In genomic region chr8:69791415-69792068, GRCm38 (mm10) we compare ENCODE assay signal across 8 mouse cellular contexts. TPM values are rescaled to one million over a fixed set of nuclear protein-coding genes. Genes with fewer than 3 reads are reported as not detected.
DNase-seq lines count a peak whose midpoint lies in the region; ATAC-seq lines count a peak whose summit lies in the region.

No protein-coding gene starts in this region.

- peak overlapping the region; percentile 77 for H3K4me2 ChIP-seq in embryonic facial prominence, embryonic 15.5 days (replicated peaks)
- H3K4me2 ChIP-seq in intestine, embryonic 14.5 days (ENCODE audit: low read length) = peak overlapping the region; percentile 80
- peak overlapping the region; percentile 68 for H3K4me2 ChIP-seq in lung, embryonic 15.5 days

- H3K9me3 ChIP-seq in embryonic facial prominence, embryonic 15.5 days (replicated peaks) = no peaks in the 10 kb centered on the region
- no peaks in the 10 kb centered on the region for H3K9me3 ChIP-seq in intestine, embryonic 14.5 days (ENCODE audit: control insufficient read depth, low read length)
- no peaks in the 10 kb centered on the region for H3K9me3 ChIP-seq in lung, embryonic 15.5 days

- DNase-seq in left cerebral cortex, postnatal 4 days = peak; percentile 54
- no peak for DNase-seq in left cerebral cortex, adult 9 months (ENCODE audit: low spot score in 2 of 2)
- peak; percentile 24 for DNase-seq in T-cell, adult 2 months (ENCODE audit: low spot score)
- DNase-seq in intestine, embryonic 14.5 days (ENCODE audit: low spot score) = peak; percentile 69
- peak; percentile 41 for DNase-seq in retina, embryonic 14.5 days (ENCODE audit: low spot score)

- peaks cover 25% of the 10 kb centered on the region for H3K4me1 ChIP-seq in embryonic facial prominence, embryonic 15.5 days
- H3K4me1 ChIP-seq in intestine, embryonic 14.5 days (replicated peaks; ENCODE audit: control insufficient read depth, insufficient read depth, low read length) = peaks cover 12% of the 10 kb centered on the region
- peaks cover 23% of the 10 kb centered on the region for H3K4me1 ChIP-seq in lung, embryonic 15.5 days

- peak overlapping the region; percentile 81 for H3K9ac ChIP-seq in embryonic facial prominence, embryonic 15.5 days
- H3K9ac ChIP-seq in intestine, embryonic 14.5 days (ENCODE audit: low read length) = peak overlapping the region; percentile 96
- H3K9ac ChIP-seq in lung, embryonic 15.5 days = peak overlapping the region; percentile 91

- H3K4me3 ChIP-seq in embryonic facial prominence, embryonic 15.5 days (replicated peaks) = peak overlapping the region; percentile 100
- H3K4me3 ChIP-seq in intestine, embryonic 14.5 days (ENCODE audit: low read depth, low read length) = peak overlapping the region; percentile 100
- H3K4me3 ChIP-seq in lung, embryonic 15.5 days = peak overlapping the region; percentile 95

- intact Hi-C loops in left cerebral cortex, postnatal 4 days (cut with DNase I) = no loop called here

- peak; percentile 68 for ATAC-seq in embryonic facial prominence, embryonic 15.5 days (ENCODE audit: insufficient number of reproducible peaks, low FRiP score, low TSS enrichment, low read depth)
- peak; percentile 77 for ATAC-seq in intestine, embryonic 14.5 days (replicated peaks; ENCODE audit: low FRiP score, low TSS enrichment, low read depth)
- peak; percentile 71 for ATAC-seq in lung, embryonic 15.5 days (ENCODE audit: borderline replicate concordance, extremely low read depth, low FRiP score, low TSS enrichment)
- no peak for ATAC-seq in erythroid progenitor cell, adult 5-6 weeks (replicated peaks; ENCODE audit: low FRiP score, poor library complexity, severe bottlenecking)

- no peaks in the 10 kb centered on the region for H3K27me3 ChIP-seq in embryonic facial prominence, embryonic 15.5 days
- H3K27me3 ChIP-seq in intestine, embryonic 14.5 days (replicated peaks; ENCODE audit: control insufficient read depth, insufficient read depth, low read length) = no peaks in the 10 kb centered on the region
- no peaks in the 10 kb centered on the region for H3K27me3 ChIP-seq in lung, embryonic 15.5 days

- H3K36me3 ChIP-seq in embryonic facial prominence, embryonic 15.5 days = peaks cover 28% of the 10 kb centered on the region
- H3K36me3 ChIP-seq in intestine, embryonic 14.5 days (ENCODE audit: control insufficient read depth, insufficient read depth, low read length) = peaks cover 36% of the 10 kb centered on the region
- H3K36me3 ChIP-seq in lung, embryonic 15.5 days = peaks cover 33% of the 10 kb centered on the region

- WGBS in embryonic facial prominence, embryonic 15.5 days = under 1% methylated on average over 43 of the region's 48 CpGs
- WGBS in intestine, embryonic 14.5 days = under 1% methylated on average over 47 of the region's 48 CpGs
- under 1% methylated on average over 44 of the region's 48 CpGs for WGBS in lung, embryonic 15.5 days

- H3K27ac ChIP-seq in embryonic facial prominence, embryonic 15.5 days (replicated peaks) = peak overlapping the region; percentile 89
- peak overlapping the region; percentile 79 for H3K27ac ChIP-seq in intestine, embryonic 14.5 days (ENCODE audit: low read depth)
- H3K27ac ChIP-seq in lung, embryonic 15.5 days = peak overlapping the region; percentile 77

RNA-seq across cellular contexts. Expression of gene Zfp866, which starts 0.6 kb away (rescaled TPM):
- 10 to 100 TPM; 41.5 to 41.7 TPM for total RNA-seq in left cerebral cortex, postnatal 4 days (2021)
- 28.2 and 30.6 TPM in 2 replicates for polyA plus RNA-seq in embryonic facial prominence, embryonic 15.5 days (2015; fragmentation: Nextera tagmentation; extraction: Ambion mirVana)
- polyA plus RNA-seq in intestine, embryonic 14.5 days (2014; fragmentation: Nextera tagmentation; extraction: Ambion mirVana) = 27.4 and 27.5 TPM in 2 replicates
- polyA plus RNA-seq in lung, embryonic 15.5 days (2015; fragmentation: Nextera tagmentation; extraction: Ambion mirVana) = 27.4 and 29.7 TPM in 2 replicates
- 21.3 and 37.3 TPM in 2 replicates for total RNA-seq in erythroid progenitor cell, adult 5-6 weeks (2015; ENCODE audit: low replicate concordance)
- 37.1 and 60.5 TPM in 2 replicates for total RNA-seq in erythroid progenitor cell, adult 5-6 weeks (2017; ENCODE audit: low replicate concordance)

RNA-seq across cellular contexts. Expression of gene Atp13a1, which starts 0.6 kb away (rescaled TPM):
- 10 to 100 TPM; 51.9 to 52.3 TPM for total RNA-seq in left cerebral cortex, postnatal 4 days (2021)
- polyA plus RNA-seq in embryonic facial prominence, embryonic 15.5 days (2015; fragmentation: Nextera tagmentation; extraction: Ambion mirVana) = 46.5 and 51.9 TPM in 2 replicates
- polyA plus RNA-seq in intestine, embryonic 14.5 days (2014; fragmentation: Nextera tagmentation; extraction: Ambion mirVana) = 52.6 and 55.9 TPM in 2 replicates
- 42.9 and 46.2 TPM in 2 replicates for polyA plus RNA-seq in lung, embryonic 15.5 days (2015; fragmentation: Nextera tagmentation; extraction: Ambion mirVana)
- 7.9 and 12.6 TPM in 2 replicates for total RNA-seq in erythroid progenitor cell, adult 5-6 weeks (2015; ENCODE audit: low replicate concordance)
- 12.3 and 13.7 TPM in 2 replicates for total RNA-seq in erythroid progenitor cell, adult 5-6 weeks (2017; ENCODE audit: low replicate concordance)

RNA-seq across cellular contexts. Expression of gene Gm20422, which starts 16.9 kb away (rescaled TPM):
- 1 to 10 TPM in 1 of 2 experiments, under 1 TPM in 1; 0.70 to 1.6 TPM for total RNA-seq in left cerebral cortex, postnatal 4 days (2021)
- polyA plus RNA-seq in embryonic facial prominence, embryonic 15.5 days (2015; fragmentation: Nextera tagmentation; extraction: Ambion mirVana) = 0.84 TPM in 1 of 2 replicates, not detected in the other
- polyA plus RNA-seq in intestine, embryonic 14.5 days (2014; fragmentation: Nextera tagmentation; extraction: Ambion mirVana) = 0.73 and 1.3 TPM in 2 replicates
- polyA plus RNA-seq in lung, embryonic 15.5 days (2015; fragmentation: Nextera tagmentation; extraction: Ambion mirVana) = 0.50 and 0.59 TPM in 2 replicates
- not detected in 2 replicates for total RNA-seq in erythroid progenitor cell, adult 5-6 weeks (2015; ENCODE audit: low replicate concordance)
- total RNA-seq in erythroid progenitor cell, adult 5-6 weeks (2017; ENCODE audit: low replicate concordance) = not detected in 2 replicates

RNA-seq across cellular contexts. Expression of gene Gmip, which starts 16.9 kb away (rescaled TPM):
- total RNA-seq in left cerebral cortex, postnatal 4 days (2021) = 10 to 100 TPM; 89.6 to 94.1 TPM
- 9.4 and 9.5 TPM in 2 replicates for polyA plus RNA-seq in embryonic facial prominence, embryonic 15.5 days (2015; fragmentation: Nextera tagmentation; extraction: Ambion mirVana)
- 10.4 and 12.3 TPM in 2 replicates for polyA plus RNA-seq in intestine, embryonic 14.5 days (2014; fragmentation: Nextera tagmentation; extraction: Ambion mirVana)
- polyA plus RNA-seq in lung, embryonic 15.5 days (2015; fragmentation: Nextera tagmentation; extraction: Ambion mirVana) = 7.6 and 8.5 TPM in 2 replicates
- total RNA-seq in erythroid progenitor cell, adult 5-6 weeks (2015; ENCODE audit: low replicate concordance) = 8.4 and 24.1 TPM in 2 replicates
- total RNA-seq in erythroid progenitor cell, adult 5-6 weeks (2017; ENCODE audit: low replicate concordance) = 5.5 and 16.6 TPM in 2 replicates

RNA-seq across cellular contexts. Expression of gene Lpar2, which starts 30.7 kb away (rescaled TPM):
- 1 to 10 TPM; 7.2 to 7.7 TPM for total RNA-seq in left cerebral cortex, postnatal 4 days (2021)
- 0.33 and 0.54 TPM in 2 replicates for polyA plus RNA-seq in embryonic facial prominence, embryonic 15.5 days (2015; fragmentation: Nextera tagmentation; extraction: Ambion mirVana)
- polyA plus RNA-seq in intestine, embryonic 14.5 days (2014; fragmentation: Nextera tagmentation; extraction: Ambion mirVana) = 1.0 and 1.2 TPM in 2 replicates
- 0.57 and 0.61 TPM in 2 replicates for polyA plus RNA-seq in lung, embryonic 15.5 days (2015; fragmentation: Nextera tagmentation; extraction: Ambion mirVana)
- total RNA-seq in erythroid progenitor cell, adult 5-6 weeks (2015; ENCODE audit: low replicate concordance) = 0.42 TPM in 1 of 2 replicates, not detected in the other
- total RNA-seq in erythroid progenitor cell, adult 5-6 weeks (2017; ENCODE audit: low replicate concordance) = not detected in 2 replicates

Comparison
In these comparisons a context has a peak if more than half of its experiments do, and no peak if none do; other contexts are left out.
1. DNase-seq: peak in left cerebral cortex, postnatal 4 days (single experiment), T-cell, adult 2 months (single experiment), intestine, embryonic 14.5 days (single experiment) and retina, embryonic 14.5 days (single experiment); none in left cerebral cortex, adult 9 months (0 of 2).
2. Peak in every context shown above with its lines, with median percentiles within 50 percentile points of each other: H3K27ac ChIP-seq, H3K4me2 ChIP-seq, H3K4me3 ChIP-seq and H3K9ac ChIP-seq.